Mouse (Mus musculus): ENCODE measurements around the gene Pard3b. TPM values are rescaled to one million over a fixed set of nuclear protein-coding genes. Genes with fewer than 3 reads are reported as not detected.

The Pard3b gene
- polyA plus RNA-seq, 1 experiment from 2014 or later: 6.8 TPM

GRCm38 (mm10) chr1:61651454-61652271 lies 13.0 kb downstream of the Pard3b start:
- WGBS: 43% methylated on average over 1 of the region's 1 CpGs
- DNase-seq (ENCODE audit: low spot score): no peak
- ATAC-seq (replicated peaks; ENCODE audit: low FRiP score): no peak

GRCm38 (mm10) chr1:61657760-61658159 lies 19.1 kb downstream of the Pard3b start:
- no peak overlapping the region for H3K4me2 ChIP-seq
- no peak for ATAC-seq (replicated peaks; ENCODE audit: low FRiP score)
- H3K9me3 ChIP-seq (ENCODE audit: control insufficient read depth, low read length): no peaks in the 10 kb centered on the region
- DNase-seq (ENCODE audit: low spot score): no peak
- no peak overlapping the region for H3K27ac ChIP-seq (ENCODE audit: low read depth, low read length)
- H3K4me3 ChIP-seq (ENCODE audit: low read depth, low read length): no peak overlapping the region
- H3K27me3 ChIP-seq (replicated peaks; ENCODE audit: control insufficient read depth, insufficient read depth, low read length): no peaks in the 10 kb centered on the region
- WGBS: 89% methylated on average over 3 of the region's 3 CpGs
- no peaks in the 10 kb centered on the region for H3K36me3 ChIP-seq (ENCODE audit: control insufficient read depth, insufficient read depth, low read length)
- H3K9ac ChIP-seq (ENCODE audit: low read depth, low read length): no peak overlapping the region
- no peaks in the 10 kb centered on the region for H3K4me1 ChIP-seq (replicated peaks; ENCODE audit: control insufficient read depth, insufficient read depth, low read length)

More at GRCm38 (mm10) chr1:61651454-61652271, 13.0 kb downstream of the Pard3b start:
- H3K36me3 ChIP-seq (ENCODE audit: control insufficient read depth, insufficient read depth, low read length): no peaks in the 10 kb centered on the region
- no peaks in the 10 kb centered on the region for H3K9me3 ChIP-seq (ENCODE audit: control insufficient read depth, low read length)
- no peak overlapping the region for H3K27ac ChIP-seq (ENCODE audit: low read depth, low read length)
- no peaks in the 10 kb centered on the region for H3K4me1 ChIP-seq (replicated peaks; ENCODE audit: control insufficient read depth, insufficient read depth, low read length)
- no peak overlapping the region for H3K9ac ChIP-seq (ENCODE audit: low read depth, low read length)
- H3K4me3 ChIP-seq (ENCODE audit: low read depth, low read length): no peak overlapping the region
- no peaks in the 10 kb centered on the region for H3K27me3 ChIP-seq (replicated peaks; ENCODE audit: control insufficient read depth, insufficient read depth, low read length)
- no peak overlapping the region for H3K4me2 ChIP-seq

- H3K9ac ChIP-seq (ENCODE audit: low read depth, low read length): no peak overlapping the region
- H3K27me3 ChIP-seq (replicated peaks; ENCODE audit: control insufficient read depth, insufficient read depth, low read length): no peaks in the 10 kb centered on the region
- 67% methylated on average over 3 of the region's 3 CpGs for WGBS
- H3K27ac ChIP-seq (ENCODE audit: low read depth, low read length): no peak overlapping the region
- ATAC-seq (replicated peaks; ENCODE audit: low FRiP score) (no peak), DNase-seq (ENCODE audit: low spot score) (no peak)
- H3K36me3 ChIP-seq (ENCODE audit: control insufficient read depth, insufficient read depth, low read length): no peaks in the 10 kb centered on the region
- no peaks in the 10 kb centered on the region for H3K9me3 ChIP-seq (ENCODE audit: control insufficient read depth, low read length)
- H3K4me1 ChIP-seq (replicated peaks; ENCODE audit: control insufficient read depth, insufficient read depth, low read length): no peaks in the 10 kb centered on the region
- H3K4me3 ChIP-seq (ENCODE audit: low read depth, low read length): no peak overlapping the region
- no peak overlapping the region for H3K4me2 ChIP-seq
Measured at GRCm38 (mm10) chr1:61659931-61660330, 21.3 kb downstream of the Pard3b start.

GRCm38 (mm10) chr1:61685221-61685814 lies 46.7 kb downstream of the Pard3b start:
- no peak for DNase-seq (ENCODE audit: low spot score)
- ATAC-seq (replicated peaks; ENCODE audit: low FRiP score): no peak

GRCm38 (mm10) chr1:61685921-61686320 lies 47.3 kb downstream of the Pard3b start:
- no peaks in the 10 kb centered on the region for H3K4me1 ChIP-seq (replicated peaks; ENCODE audit: control insufficient read depth, insufficient read depth, low read length)
- no peak overlapping the region for H3K9ac ChIP-seq (ENCODE audit: low read depth, low read length)
- no peak overlapping the region for H3K4me3 ChIP-seq (ENCODE audit: low read depth, low read length)
- no peak overlapping the region for H3K27ac ChIP-seq (ENCODE audit: low read depth, low read length)
- no peaks in the 10 kb centered on the region for H3K36me3 ChIP-seq (ENCODE audit: control insufficient read depth, insufficient read depth, low read length)
- DNase-seq (ENCODE audit: low spot score): no peak
- no peak for ATAC-seq (replicated peaks; ENCODE audit: low FRiP score)
- no peaks in the 10 kb centered on the region for H3K27me3 ChIP-seq (replicated peaks; ENCODE audit: control insufficient read depth, insufficient read depth, low read length)
- WGBS: 80% methylated on average over 1 of the region's 1 CpGs
- H3K4me2 ChIP-seq: no peak overlapping the region
- no peaks in the 10 kb centered on the region for H3K9me3 ChIP-seq (ENCODE audit: control insufficient read depth, low read length)

More at GRCm38 (mm10) chr1:61685221-61685814, 46.7 kb downstream of the Pard3b start:
- Histone ChIP-seq H3K4me2 (no peak overlapping the region), H3K9me3 (ENCODE audit: control insufficient read depth, low read length) (no peaks in the 10 kb centered on the region), H3K4me1 (replicated peaks; ENCODE audit: control insufficient read depth, insufficient read depth, low read length) (no peaks in the 10 kb centered on the region), H3K9ac (ENCODE audit: low read depth, low read length) (no peak overlapping the region), H3K36me3 (ENCODE audit: control insufficient read depth, insufficient read depth, low read length) (no peaks in the 10 kb centered on the region), H3K27me3 (replicated peaks; ENCODE audit: control insufficient read depth, insufficient read depth, low read length) (no peaks in the 10 kb centered on the region), H3K4me3 (ENCODE audit: low read depth, low read length) (no peak overlapping the region), H3K27ac (ENCODE audit: low read depth, low read length) (no peak overlapping the region)
- 69% methylated on average over 8 of the region's 8 CpGs for WGBS

- H3K27ac ChIP-seq (ENCODE audit: low read depth, low read length): no peak overlapping the region
- 70% methylated on average over 3 of the region's 3 CpGs for WGBS
- H3K36me3 ChIP-seq (ENCODE audit: control insufficient read depth, insufficient read depth, low read length): no peaks in the 10 kb centered on the region
- H3K4me2 ChIP-seq: no peak overlapping the region
- no peak overlapping the region for H3K4me3 ChIP-seq (ENCODE audit: low read depth, low read length)
- H3K9ac ChIP-seq (ENCODE audit: low read depth, low read length): no peak overlapping the region
- no peak for DNase-seq (ENCODE audit: low spot score)
- H3K4me1 ChIP-seq (replicated peaks; ENCODE audit: control insufficient read depth, insufficient read depth, low read length): no peaks in the 10 kb centered on the region
- no peaks in the 10 kb centered on the region for H3K9me3 ChIP-seq (ENCODE audit: control insufficient read depth, low read length)
- no peaks in the 10 kb centered on the region for H3K27me3 ChIP-seq (replicated peaks; ENCODE audit: control insufficient read depth, insufficient read depth, low read length)
- ATAC-seq (replicated peaks; ENCODE audit: low FRiP score): no peak
Measured at GRCm38 (mm10) chr1:61688301-61688700, 49.7 kb downstream of the Pard3b start.

- ATAC-seq (replicated peaks; ENCODE audit: low FRiP score): no peak
- no peak for DNase-seq (ENCODE audit: low spot score)
- 81% methylated on average over 10 of the region's 10 CpGs for WGBS
Measured at GRCm38 (mm10) chr1:61698462-61699218, 60.0 kb downstream of the Pard3b start.

GRCm38 (mm10) chr1:61709812-61710211 lies 71.2 kb downstream of the Pard3b start:
- no peak for DNase-seq (ENCODE audit: low spot score)
- Histone ChIP-seq H3K4me1 (replicated peaks; ENCODE audit: control insufficient read depth, insufficient read depth, low read length) (no peaks in the 10 kb centered on the region), H3K4me3 (ENCODE audit: low read depth, low read length) (no peak overlapping the region), H3K27ac (ENCODE audit: low read depth, low read length) (no peak overlapping the region), H3K9ac (ENCODE audit: low read depth, low read length) (no peak overlapping the region), H3K9me3 (ENCODE audit: control insufficient read depth, low read length) (no peaks in the 10 kb centered on the region), H3K36me3 (ENCODE audit: control insufficient read depth, insufficient read depth, low read length) (no peaks in the 10 kb centered on the region), H3K4me2 (no peak overlapping the region), H3K27me3 (replicated peaks; ENCODE audit: control insufficient read depth, insufficient read depth, low read length) (no peaks in the 10 kb centered on the region)
- WGBS: 79% methylated on average over 1 of the region's 1 CpGs
- ATAC-seq (replicated peaks; ENCODE audit: low FRiP score): no peak

More at GRCm38 (mm10) chr1:61698462-61699218, 60.0 kb downstream of the Pard3b start:
- Histone ChIP-seq H3K27ac (ENCODE audit: low read depth, low read length) (no peak overlapping the region; the same call in 1 of the 2 replicates), H3K36me3 (ENCODE audit: control insufficient read depth, insufficient read depth, low read length) (no peaks in the 10 kb centered on the region), H3K9ac (ENCODE audit: low read depth, low read length) (no peak overlapping the region), H3K9me3 (ENCODE audit: control insufficient read depth, low read length) (no peaks in the 10 kb centered on the region), H3K4me1 (replicated peaks; ENCODE audit: control insufficient read depth, insufficient read depth, low read length) (no peaks in the 10 kb centered on the region), H3K4me3 (ENCODE audit: low read depth, low read length) (no peak overlapping the region), H3K4me2 (no peak overlapping the region), H3K27me3 (replicated peaks; ENCODE audit: control insufficient read depth, insufficient read depth, low read length) (no peaks in the 10 kb centered on the region)
